Mouse (Mus musculus) lung, embryonic 15.5 days (tissue): Measurements from ENCODE around the gene Smim23. TPM values are rescaled to one million over a fixed set of nuclear protein-coding genes. Genes with fewer than 3 reads are reported as not detected.

Experiments used
- ATAC-seq: fragments of 200-750 bp; cut with Nextera tagmentation; 2 replicates; pipeline ENCODE4 v1.8.0; 2017; ENCODE audit warnings: moderate number of reproducible peaks, borderline replicate concordance; ENCODE audit not compliant: low FRiP score, low TSS enrichment; ENCODE audit errors: extremely low read depth
- H3K27ac ChIP-seq: fragments of 300-500 bp; sonication (generic); 2 replicates; pipeline ENCODE4 v1.5.1; 2015; ENCODE audit warnings: moderate library complexity, mild to moderate bottlenecking, inconsistent platforms
- H3K27me3 ChIP-seq: fragments of 300-500 bp; sonication (generic); 2 replicates; pipeline ENCODE4 v1.6.1; 2015; ENCODE audit warnings: inconsistent platforms
- H3K36me3 ChIP-seq: fragments of 300-500 bp; sonication (generic); 2 replicates; pipeline ENCODE4 v1.6.1; 2015; ENCODE audit warnings: inconsistent platforms
- H3K4me1 ChIP-seq: fragments of 300-500 bp; sonication (generic); 2 replicates; pipeline ENCODE4 v1.6.1; 2015; ENCODE audit warnings: inconsistent platforms
- H3K4me2 ChIP-seq: fragments of 300-500 bp; sonication (generic); 2 replicates; pipeline ENCODE4 v1.6.1; 2015; ENCODE audit warnings: inconsistent platforms, mild to moderate bottlenecking, moderate library complexity
- H3K4me3 ChIP-seq: fragments of 300-500 bp; sonication (generic); 2 replicates; pipeline ENCODE4 v1.5.1; 2015; ENCODE audit warnings: mild to moderate bottlenecking, inconsistent platforms
- H3K9ac ChIP-seq: fragments of 300-500 bp; sonication (generic); 2 replicates; pipeline ENCODE4 v1.6.1; 2015; ENCODE audit warnings: inconsistent platforms
- H3K9me3 ChIP-seq: fragments of 300-500 bp; sonication (generic); 2 replicates; pipeline ENCODE4 v1.6.1; 2016; ENCODE audit warnings: inconsistent platforms
- WGBS: fragments of 180-500 bp; shearing (Covaris S2); methylation state at CpG from one replicate; pipeline ENCODE4 v1.1.7; 2015; 5-methylcytosine and 5-hydroxymethylcytosine counted together
- polyA plus RNA-seq: library from polyadenylated mRNA; unstranded; fragments of >200 nt; fragmentation: Nextera tagmentation; extraction: Ambion mirVana; gene quantifications from 2 replicates; pipeline ENCODE4 v1.2.1, GENCODE M21; 2015

The Smim23 gene
- polyA plus RNA-seq, 1 experiment from 2014 or later = not detected

DNA sequence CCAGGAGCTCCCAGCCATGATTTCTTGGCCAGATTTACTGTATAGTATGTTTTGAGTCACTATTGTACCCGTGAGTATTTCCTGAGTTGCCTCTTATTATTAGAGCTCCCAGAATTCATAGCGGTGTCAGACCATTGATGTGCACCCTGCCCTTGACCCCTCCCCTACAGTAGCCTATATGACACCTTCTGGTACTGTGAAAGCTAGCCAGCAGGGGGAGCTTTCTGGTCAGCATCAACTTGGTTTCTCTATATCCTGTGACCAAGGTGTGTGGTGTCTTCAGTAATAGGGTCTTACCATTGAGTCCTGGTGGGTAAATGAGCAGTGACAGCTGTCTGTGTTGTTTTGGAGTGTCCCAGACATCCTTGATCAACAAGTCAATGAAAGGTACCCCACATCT is 18.4 kb downstream of the Smim23 start:
- no peak for ATAC-seq

DNA sequence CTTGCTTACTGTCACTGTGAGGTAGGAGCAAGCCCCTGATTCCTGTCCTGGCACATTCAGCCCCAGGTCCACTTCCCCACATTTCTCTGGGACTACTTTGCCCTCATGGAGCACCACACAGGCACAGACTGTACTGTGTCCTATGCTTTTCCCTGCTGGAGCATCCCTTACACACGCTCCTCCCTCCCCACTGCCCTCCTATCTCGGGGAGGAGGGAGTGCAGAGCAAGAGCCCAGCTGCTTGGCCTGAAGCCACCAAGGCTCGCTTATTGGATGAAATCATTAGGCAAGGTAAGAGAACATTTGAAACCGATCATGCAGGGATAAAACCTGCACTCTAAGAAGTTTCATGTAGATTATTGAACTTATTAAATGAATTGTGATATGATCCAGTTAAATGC is 20.7 kb downstream of the Smim23 start:
- no peaks in the 10 kb centered on the region for H3K9me3 ChIP-seq
- H3K27ac ChIP-seq = no peak overlapping the region
- WGBS = 41% methylated on average over 4 of the region's 4 CpGs
- H3K4me1 ChIP-seq = peaks cover 13% of the 10 kb centered on the region
- H3K4me2 ChIP-seq = no peak overlapping the region
- no peaks in the 10 kb centered on the region for H3K36me3 ChIP-seq
- ATAC-seq = no peak
- no peaks in the 10 kb centered on the region for H3K27me3 ChIP-seq
- no peak overlapping the region for H3K4me3 ChIP-seq
- no peak overlapping the region for H3K9ac ChIP-seq

More for the DNA sequence above, 18.4 kb downstream of the Smim23 start:
- no peak overlapping the region for H3K4me3 ChIP-seq
- peaks cover 9% of the 10 kb centered on the region for H3K4me1 ChIP-seq
- H3K9me3 ChIP-seq = no peaks in the 10 kb centered on the region
- 12% methylated on average over 2 of the region's 2 CpGs for WGBS
- no peak overlapping the region for H3K27ac ChIP-seq
- no peak overlapping the region for H3K4me2 ChIP-seq
- H3K36me3 ChIP-seq = no peaks in the 10 kb centered on the region
- H3K27me3 ChIP-seq = no peaks in the 10 kb centered on the region
- no peak overlapping the region for H3K9ac ChIP-seq

GRCm38 (mm10) chr11:32801715-32802114 is 22.7 kb downstream of the Smim23 start:
- 23% methylated on average over 6 of the region's 6 CpGs for WGBS
- Histone ChIP-seq H3K4me1 (peaks cover 13% of the 10 kb centered on the region), H3K4me2 (no peak overlapping the region), H3K36me3 (no peaks in the 10 kb centered on the region), H3K9me3 (no peaks in the 10 kb centered on the region), H3K4me3 (no peak overlapping the region), H3K9ac (no peak overlapping the region), H3K27ac (no peak overlapping the region), H3K27me3 (no peaks in the 10 kb centered on the region)
- ATAC-seq = no peak

DNA sequence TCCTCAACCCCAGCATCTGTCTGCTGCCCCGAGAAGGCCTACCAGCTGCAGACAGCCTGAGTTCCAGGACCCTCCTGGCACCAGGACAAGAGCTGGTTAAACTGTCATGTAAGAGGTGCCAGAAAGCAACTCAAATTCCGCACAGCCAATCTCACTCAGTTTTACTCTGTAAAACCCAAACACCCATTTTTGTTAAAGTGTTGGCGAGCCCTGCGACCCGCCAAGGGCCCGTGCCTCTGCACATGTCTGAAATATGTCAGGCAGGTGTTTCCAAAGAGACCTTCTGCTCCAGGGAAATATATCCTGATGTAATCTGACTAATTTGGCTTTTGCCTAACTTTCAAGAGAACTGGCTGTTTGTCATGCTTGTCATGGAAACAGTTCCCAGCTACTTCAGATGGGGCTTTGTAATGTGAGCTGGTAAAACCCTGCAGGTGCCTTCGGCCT is 23.5 kb downstream of the Smim23 start:
- no peak overlapping the region for H3K27ac ChIP-seq
- peaks cover 13% of the 10 kb centered on the region for H3K4me1 ChIP-seq
- no peak overlapping the region for H3K4me2 ChIP-seq
- WGBS = 19% methylated on average over 7 of the region's 7 CpGs
- ATAC-seq = no peak
- no peaks in the 10 kb centered on the region for H3K36me3 ChIP-seq
- no peaks in the 10 kb centered on the region for H3K9me3 ChIP-seq
- no peak overlapping the region for H3K9ac ChIP-seq
- no peaks in the 10 kb centered on the region for H3K27me3 ChIP-seq
- no peak overlapping the region for H3K4me3 ChIP-seq

GRCm38 (mm10) chr11:32798445-32798844 is 26.0 kb downstream of the Smim23 start:
- WGBS = 26% methylated on average over 4 of the region's 4 CpGs
- H3K9ac ChIP-seq = no peak overlapping the region
- H3K4me2 ChIP-seq = no peak overlapping the region
- H3K36me3 ChIP-seq = no peaks in the 10 kb centered on the region
- peaks cover 18% of the 10 kb centered on the region for H3K4me1 ChIP-seq
- no peak overlapping the region for H3K27ac ChIP-seq
- ATAC-seq = no peak
- H3K9me3 ChIP-seq = no peaks in the 10 kb centered on the region
- no peak overlapping the region for H3K4me3 ChIP-seq
- H3K27me3 ChIP-seq = no peaks in the 10 kb centered on the region

DNA sequence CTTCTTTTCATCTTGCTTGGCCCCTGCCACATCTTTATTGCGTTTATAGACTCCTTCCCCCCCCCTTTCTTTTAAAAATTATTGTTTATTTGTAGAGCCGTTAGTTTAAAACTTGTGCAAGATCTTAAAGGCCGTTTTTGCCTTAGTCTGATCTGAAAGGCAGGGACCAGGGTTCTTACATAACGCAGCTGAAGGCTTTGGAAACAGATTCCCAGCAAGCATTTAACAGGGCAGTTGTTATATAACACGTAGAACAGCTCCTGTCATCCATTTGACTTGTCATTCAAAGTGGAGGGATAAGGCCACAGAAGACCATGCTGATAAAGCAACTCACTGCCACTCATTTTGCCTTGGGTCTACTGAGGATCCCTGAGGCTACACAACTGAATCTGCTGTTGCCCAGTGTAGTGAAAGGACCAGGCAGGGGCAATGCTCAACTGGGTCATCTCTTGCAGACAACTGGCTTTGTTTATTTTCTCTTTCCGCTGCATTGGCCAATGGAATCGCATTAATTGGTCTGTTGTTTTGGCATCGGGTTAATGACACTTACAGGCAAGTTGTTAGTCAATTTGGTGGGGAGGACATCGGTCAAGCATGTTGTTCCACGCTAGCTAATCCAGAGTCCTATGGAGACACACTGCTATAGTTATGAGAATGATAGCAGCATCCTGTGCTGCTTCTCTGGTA is 29.5 kb downstream of the Smim23 start:
- Histone ChIP-seq H3K36me3 (no peaks in the 10 kb centered on the region), H3K4me2 (no peak overlapping the region), H3K9me3 (no peaks in the 10 kb centered on the region), H3K27me3 (no peaks in the 10 kb centered on the region), H3K9ac (no peak overlapping the region), H3K4me3 (no peak overlapping the region), H3K4me1 (peaks cover 5% of the 10 kb centered on the region; the same call in 1 of the 2 replicates), H3K27ac (no peak overlapping the region)
- whole genome bisulfite sequencing = 42% methylated on average over 10 of the region's 10 CpGs
- ATAC-seq = no peak

- Histone ChIP-seq H3K4me1 (0 out of 2 replicates have a peak, but pooled peaks cover under 1% of the 10 kb centered on the region), H3K27ac (no peak overlapping the region), H3K9me3 (no peaks in the 10 kb centered on the region), H3K27me3 (no peaks in the 10 kb centered on the region), H3K4me2 (no peak overlapping the region), H3K4me3 (no peak overlapping the region), H3K36me3 (no peaks in the 10 kb centered on the region), H3K9ac (no peak overlapping the region)
- WGBS = 83% methylated on average over 5 of the region's 5 CpGs
- no peak for ATAC-seq
Observed at GRCm38 (mm10) chr11:32786201-32786600, 38.2 kb downstream of the Smim23 start.

GRCm38 (mm10) chr11:32785591-32786147 is 38.7 kb downstream of the Smim23 start:
- Histone ChIP-seq H3K4me1 (0 out of 2 replicates have a peak, but pooled peaks cover 5% of the 10 kb centered on the region), H3K4me3 (no peak overlapping the region), H3K36me3 (no peaks in the 10 kb centered on the region), H3K9me3 (no peaks in the 10 kb centered on the region), H3K4me2 (no peak overlapping the region), H3K27me3 (no peaks in the 10 kb centered on the region), H3K9ac (no peak overlapping the region), H3K27ac (no peak overlapping the region)
- no peak for ATAC-seq
- WGBS = 74% methylated on average over 6 of the region's 6 CpGs

DNA sequence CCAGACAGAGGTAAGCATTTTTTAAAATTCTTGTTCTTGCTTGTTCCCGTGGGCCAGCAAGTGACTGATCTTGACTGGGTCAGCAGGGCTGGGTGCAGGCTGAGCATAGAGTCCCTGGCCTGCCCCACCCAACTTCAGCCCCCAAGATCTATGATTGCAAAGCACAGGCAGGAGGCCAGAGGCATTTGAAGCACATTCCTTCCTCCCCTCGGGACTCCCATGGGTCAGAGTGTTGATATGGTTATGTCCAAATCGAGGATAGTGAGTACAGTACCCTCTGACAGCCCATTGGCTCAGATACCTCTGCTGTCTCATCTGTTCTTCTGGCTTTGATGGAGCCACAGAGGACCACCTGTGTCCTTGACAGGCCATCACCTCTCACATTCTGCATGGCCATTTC is 41.7 kb downstream of the Smim23 start:
- no peaks in the 10 kb centered on the region for H3K36me3 ChIP-seq
- 0 out of 2 replicates have a peak, but pooled peaks cover 8% of the 10 kb centered on the region for H3K4me1 ChIP-seq
- no peaks in the 10 kb centered on the region for H3K9me3 ChIP-seq
- no peak for ATAC-seq
- no peaks in the 10 kb centered on the region for H3K27me3 ChIP-seq
- H3K27ac ChIP-seq = no peak overlapping the region
- no peak overlapping the region for H3K4me3 ChIP-seq
- H3K9ac ChIP-seq = no peak overlapping the region
- WGBS = 49% methylated on average over 3 of the region's 3 CpGs
- no peak overlapping the region for H3K4me2 ChIP-seq

DNA sequence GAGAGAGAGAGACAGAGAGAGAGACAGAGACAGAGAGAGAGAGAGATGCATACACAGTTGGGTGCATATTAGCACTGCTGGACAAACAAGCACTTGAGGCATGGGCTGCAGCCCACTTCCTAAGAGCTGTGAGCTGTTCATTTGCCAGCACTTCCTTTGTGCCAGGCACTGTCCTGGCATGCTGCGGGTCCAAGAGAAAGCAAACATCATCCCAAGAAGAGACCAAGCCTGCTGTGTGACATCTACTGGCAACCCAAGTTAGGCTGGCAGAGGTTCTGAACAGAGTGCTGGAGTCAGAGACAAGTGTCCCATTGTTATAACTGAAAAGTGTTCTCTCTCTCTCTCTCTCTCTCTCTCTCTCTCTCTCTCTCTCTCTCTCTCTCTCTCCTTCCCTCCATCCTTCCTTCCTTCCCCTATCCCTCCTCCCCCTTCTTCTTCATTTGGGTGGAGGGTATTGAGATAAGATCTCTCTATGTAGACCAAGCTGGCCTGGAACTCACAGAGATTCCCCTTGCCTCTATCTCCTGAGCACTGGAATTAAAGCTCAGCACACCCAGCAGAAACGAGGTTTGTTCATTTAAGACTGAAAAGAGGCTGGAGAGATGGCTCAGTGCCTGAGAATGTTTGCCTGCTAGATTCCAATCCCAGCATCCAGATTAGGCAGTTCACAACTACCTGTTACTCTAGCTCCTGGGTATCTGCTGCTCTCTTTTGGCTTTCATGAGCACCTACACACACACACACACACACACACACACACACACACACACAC is 42.6 kb downstream of the Smim23 start:
- WGBS = 31% methylated on average over 2 of the region's 2 CpGs
- Histone ChIP-seq H3K9ac (no peak overlapping the region), H3K4me2 (no peak overlapping the region), H3K4me3 (no peak overlapping the region), H3K36me3 (no peaks in the 10 kb centered on the region), H3K4me1 (0 out of 2 replicates have a peak, but pooled peaks cover 8% of the 10 kb centered on the region), H3K27ac (no peak overlapping the region), H3K9me3 (no peaks in the 10 kb centered on the region), H3K27me3 (no peaks in the 10 kb centered on the region)
- ATAC-seq = no peak

DNA sequence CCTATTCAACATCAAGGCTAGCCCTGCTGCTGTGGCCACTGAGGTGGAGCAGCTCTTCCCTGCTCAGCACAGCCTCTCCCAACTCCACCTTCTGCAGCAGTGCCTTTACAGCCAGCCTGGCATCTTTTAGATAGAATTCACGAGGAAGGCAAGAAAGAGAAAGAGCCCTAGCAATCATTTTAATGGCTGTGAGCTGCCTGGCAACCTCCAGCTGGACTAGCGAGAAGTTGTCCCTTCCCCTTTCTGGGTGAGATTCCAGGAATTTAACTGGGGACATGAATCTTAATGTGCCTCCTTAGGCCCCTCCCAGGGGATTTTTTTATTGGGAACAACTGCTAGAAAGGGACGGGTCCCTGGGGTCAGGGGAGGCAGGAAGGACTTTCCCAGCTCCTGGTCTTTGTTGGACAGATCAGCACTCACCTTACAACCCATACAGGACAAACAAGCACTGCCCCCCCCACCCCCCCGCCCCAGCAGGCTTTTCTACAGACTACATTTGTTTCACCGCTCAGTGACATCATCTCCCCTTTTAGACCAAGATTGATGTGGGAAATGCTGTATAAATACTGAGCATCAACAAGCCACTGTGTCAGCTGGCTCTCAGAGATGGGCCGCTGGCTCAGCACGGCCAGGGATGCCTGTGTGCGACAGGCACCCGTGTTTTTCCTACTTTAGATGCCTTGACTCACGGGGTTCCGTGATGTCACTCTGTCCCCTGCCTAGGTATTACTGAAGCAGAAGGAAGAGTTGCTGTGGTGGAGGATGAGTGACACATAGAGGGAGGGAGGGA is 43.5 kb downstream of the Smim23 start:
- no peak overlapping the region for H3K4me2 ChIP-seq
- H3K27me3 ChIP-seq = no peaks in the 10 kb centered on the region
- H3K27ac ChIP-seq = no peak overlapping the region
- no peak for ATAC-seq
- 19% methylated on average over 9 of the region's 11 CpGs for WGBS
- no peak overlapping the region for H3K9ac ChIP-seq
- no peak overlapping the region for H3K4me3 ChIP-seq
- 0 out of 2 replicates have a peak, but pooled peaks cover 8% of the 10 kb centered on the region for H3K4me1 ChIP-seq
- no peaks in the 10 kb centered on the region for H3K9me3 ChIP-seq
- H3K36me3 ChIP-seq = no peaks in the 10 kb centered on the region
